Mouse (Mus musculus) bone marrow, adult 2 months (tissue): ENCODE measurements at regions not wholly inside any gene's neighbourhood (a gene's known extent, or its start where the extent isn't known, plus 50 kb on each side); places are given as distances from the start of the nearest gene placed in this dataset.

Experiments
- CTCF ChIP-seq: fragments of 200-500 bp; IDR thresholded peaks from 2 replicates; pipeline ENCODE4 v1.5.1; 2011; ENCODE audit warnings: low read length, control low read depth; ENCODE audit not compliant: control insufficient read depth, insufficient read depth
- POLR2A ChIP-seq: fragments of 200-500 bp; IDR thresholded peaks from 2 replicates; pipeline ENCODE4 v1.6.1; 2011; ENCODE audit warnings: low read depth, mild to moderate bottlenecking, control low read depth, low read length, borderline replicate concordance; ENCODE audit not compliant: control insufficient read depth

- no peak for TF ChIP-seq CTCF
- TF ChIP-seq POLR2A: no peak
These were observed 147.1 kb upstream of the Usp25 start for GRCm38 (mm10) chr16:76866465-76866802.
